ENCODE assay signal across 40 mouse cellular contexts in genomic region chr9:40997116-40997779, GRCm38 (mm10). TPM values are rescaled to one million over a fixed set of nuclear protein-coding genes. Genes with fewer than 3 reads are reported as not detected.
DNase-seq lines count a peak whose midpoint lies in the region; ATAC-seq and TF ChIP-seq lines count a peak whose summit lies in the region.
"Had no signal": no experiment of that assay in that cellular context is flagged by ENCODE, and none has a peak within 500 bp of the region (broad histone marks: within the 10 kb centered on the region; RNA-seq: fewer than 3 reads in every experiment).

No protein-coding gene starts in this region.

- DNase-seq in CD4-positive helper T cell, adult 2 months (ENCODE audit: low read depth, low spot score): peak; percentile 79
- DNase-seq in CH12.LX (ENCODE audit: extremely low read depth): no peak
- peak; percentile 66 for DNase-seq in induced T-regulatory cell, adult 2 months (ENCODE audit: low read depth)
- peak; percentile 46 for DNase-seq in thymus, postnatal 14 days
- DNase-seq in adrenal gland, postnatal 10 days: no peak
- no peak for DNase-seq in retina, embryonic 14.5 days (ENCODE audit: low spot score)
- DNase-seq in layer of hippocampus, adult 18-20 months (ENCODE audit: low spot score in 2 of 2): no peak
- DNase-seq: adrenal gland, postnatal 25 days; B cell, adult 2 months; cerebellum, adult 18-20 months; cerebellum, postnatal 10 days; gastrocnemius, postnatal 14 days; heart, postnatal 14 days; kidney, adult 9 months; kidney, postnatal 10 days; layer of hippocampus, adult 9-11 months; lung, embryonic 14.5 days; lung, postnatal 14 days; retina, postnatal 1 day; right cerebral cortex, postnatal 14 days; spleen, adult 18-20 months had no signal

- H3K9me3 ChIP-seq in CH12.LX (replicated peaks; ENCODE audit: low read length): no peaks in the 10 kb centered on the region
- no peaks in the 10 kb centered on the region for H3K9me3 ChIP-seq in intestine, embryonic 15.5 days
- H3K9me3 ChIP-seq: embryonic facial prominence, embryonic 10.5 days; embryonic facial prominence, embryonic 15.5 days; forebrain, embryonic 12.5 days; hindbrain, embryonic 15.5 days; limb, embryonic 12.5 days; liver, embryonic 15.5 days; midbrain, embryonic 10.5 days; midbrain, embryonic 15.5 days; neural tube, embryonic 13.5 days had no signal

- no peak overlapping the region for H3K27ac ChIP-seq in CH12.LX (ENCODE audit: insufficient read depth, low read depth)
- no peak overlapping the region for H3K27ac ChIP-seq in intestine, embryonic 15.5 days
- H3K27ac ChIP-seq: embryonic facial prominence, embryonic 10.5 days; embryonic facial prominence, embryonic 15.5 days; forebrain, embryonic 12.5 days; hindbrain, embryonic 10.5 days; hindbrain, embryonic 15.5 days; limb, embryonic 12.5 days; liver, embryonic 15.5 days; midbrain, embryonic 10.5 days; midbrain, embryonic 15.5 days; neural tube, embryonic 13.5 days; stomach, postnatal 0 days had no signal

- TF ChIP-seq EP300 in CH12.LX (IDR thresholded peaks at IDR 0.05; ENCODE audit: low read length): no peak

- in situ Hi-C loops in CH12.LX (cut with MboI; ENCODE audit: low pct_ligation_motif_present, low pct_unique_long_range_greater_than_20kb, low sequenced_read_pairs): loop anchor here (25.0 kb wide), 3 partner anchors 185 to 940 kb away; partner anchors contain the start of gene Hspa8

- no peak overlapping the region for H3K4me2 ChIP-seq in CH12.LX (ENCODE audit: insufficient read depth, low read depth, poor library complexity, severe bottlenecking)
- no peak overlapping the region for H3K4me2 ChIP-seq in intestine, embryonic 15.5 days (replicated peaks)
- H3K4me2 ChIP-seq: embryonic facial prominence, embryonic 15.5 days; forebrain, embryonic 12.5 days; hindbrain, embryonic 15.5 days; limb, embryonic 12.5 days; liver, embryonic 15.5 days; lung, embryonic 14.5 days; midbrain, embryonic 15.5 days; neural tube, embryonic 13.5 days had no signal

- H3K4me3 ChIP-seq in CH12.LX (replicated peaks in 1 of 3; ENCODE audit: low read depth in 2 of 3, low read length in 2 of 3, poor library complexity in 1 of 3): no peak overlapping the region
- no peak overlapping the region for H3K4me3 ChIP-seq in intestine, embryonic 15.5 days (replicated peaks)
- H3K4me3 ChIP-seq: embryonic facial prominence, embryonic 10.5 days; embryonic facial prominence, embryonic 15.5 days; forebrain, embryonic 12.5 days; hindbrain, embryonic 10.5 days; hindbrain, embryonic 15.5 days; limb, embryonic 12.5 days; liver, embryonic 15.5 days; midbrain, embryonic 10.5 days; midbrain, embryonic 15.5 days; neural tube, embryonic 13.5 days had no signal

- H3K79me2 ChIP-seq in CH12.LX (replicated peaks; ENCODE audit: control insufficient read depth, extremely low read depth, insufficient read depth, poor library complexity, severe bottlenecking): no peaks in the 10 kb centered on the region

- TF ChIP-seq POLR2A in CH12.LX (IDR thresholded peaks at IDR 0.05; ENCODE audit: low read depth, low read length): no peak

- H3K27me3 ChIP-seq in CH12.LX (replicated peaks): no peaks in the 10 kb centered on the region
- H3K27me3 ChIP-seq in intestine, embryonic 15.5 days (replicated peaks): no peaks in the 10 kb centered on the region
- H3K27me3 ChIP-seq: embryonic facial prominence, embryonic 15.5 days; forebrain, embryonic 12.5 days; hindbrain, embryonic 15.5 days; limb, embryonic 12.5 days; liver, embryonic 15.5 days; midbrain, embryonic 15.5 days; neural tube, embryonic 13.5 days had no signal

- no peak for TF ChIP-seq CTCF in CH12.LX (conservative IDR thresholded peaks at IDR 0.05 in 1 of 2, IDR thresholded peaks at IDR 0.05 in 1 of 2; ENCODE audit: low read depth in 2 of 2, low read length in 2 of 2)

- 76% methylated on average over 7 of the region's 7 CpGs for whole genome bisulfite sequencing in intestine, embryonic 15.5 days

- no peak for TF ChIP-seq RAD21 in CH12.LX (IDR thresholded peaks at IDR 0.05; ENCODE audit: low read depth, low read length)

- ATAC-seq in intestine, embryonic 15.5 days: no peak
- ATAC-seq: intestine, embryonic 16.5 days; midbrain, embryonic 15.5 days had no signal

- H3K9ac ChIP-seq in CH12.LX (ENCODE audit: insufficient read depth, low read depth): no peak overlapping the region
- no peak overlapping the region for H3K9ac ChIP-seq in intestine, embryonic 15.5 days
- H3K9ac ChIP-seq: embryonic facial prominence, embryonic 15.5 days; forebrain, embryonic 12.5 days; hindbrain, embryonic 15.5 days; limb, embryonic 12.5 days; liver, embryonic 15.5 days; lung, embryonic 14.5 days; midbrain, embryonic 15.5 days; neural tube, embryonic 13.5 days had no signal

- no peaks in the 10 kb centered on the region for H3K36me3 ChIP-seq in CH12.LX (replicated peaks in 1 of 2; ENCODE audit: control insufficient read depth in 1 of 2, insufficient read depth in 1 of 2, low read length in 1 of 2)
- no peaks in the 10 kb centered on the region for H3K36me3 ChIP-seq in intestine, embryonic 15.5 days
- H3K36me3 ChIP-seq: embryonic facial prominence, embryonic 10.5 days; embryonic facial prominence, embryonic 15.5 days; forebrain, embryonic 12.5 days; hindbrain, embryonic 10.5 days; hindbrain, embryonic 15.5 days; limb, embryonic 12.5 days; liver, embryonic 15.5 days; midbrain, embryonic 10.5 days; midbrain, embryonic 15.5 days; neural tube, embryonic 13.5 days had no signal

- 0 out of 4 replicates have a peak, but pooled peaks cover 0 to 3% of the 10 kb centered on the region in 2 experiments for H3K4me1 ChIP-seq in CH12.LX (ENCODE audit: control insufficient read depth in 1 of 2, insufficient read depth in 2 of 2)
- no peaks in the 10 kb centered on the region for H3K4me1 ChIP-seq in intestine, embryonic 15.5 days (replicated peaks)
- H3K4me1 ChIP-seq: embryonic facial prominence, embryonic 15.5 days; liver, embryonic 15.5 days; midbrain, embryonic 10.5 days had no signal

- dilution Hi-C loops in CH12.LX (cut with MboI; ENCODE audit: extremely low pct_ligation_motif_present, extremely low pct_unique_long_range_greater_than_20kb, low sequenced_read_pairs): no loop called here

TF ChIP-seq in CH12.LX, 34 proteins besides CTCF, POLR2A, EP300 and RAD21:
- no peak for TF ChIP-seq ELF1 (IDR thresholded peaks at IDR 0.05; ENCODE audit: low read depth, low read length)
- TF ChIP-seq MXI1 (IDR thresholded peaks at IDR 0.05; ENCODE audit: low read depth, low read length): no peak
- TF ChIP-seq MAX (IDR thresholded peaks at IDR 0.05; ENCODE audit: low read length): no peak
- no peak for TF ChIP-seq SIN3A (IDR thresholded peaks at IDR 0.05; ENCODE audit: low read length)
- TF ChIP-seq ZNF384 (IDR thresholded peaks at IDR 0.05; ENCODE audit: low read depth, low read length): peak; percentile 7; the same call in 1 of the 2 replicates
- no peak for TF ChIP-seq CHD1 (IDR thresholded peaks at IDR 0.05; ENCODE audit: low read depth, low read length)
- TF ChIP-seq GABPA (IDR thresholded peaks at IDR 0.05; ENCODE audit: insufficient replicate concordance, low read depth, low read length): no peak
- TF ChIP-seq KAT2A (IDR thresholded peaks at IDR 0.05; ENCODE audit: insufficient replicate concordance, low read length): no peak

RNA-seq across cellular contexts. Expression of gene Crtam, which starts 7.2 kb away (rescaled TPM):
- total RNA-seq in CH12.LX (2012; rRNA removed) (not detected in 2 replicates), CH12.LX (2014; rRNA removed) (not detected in 2 replicates)
- not detected in 2 replicates for polyA plus RNA-seq in CH12.LX (2012; ENCODE audit: insufficient read length, low read depth)
- total RNA-seq in adrenal gland, postnatal 10 days (2021): under 1 TPM in 1 of 2 experiments, not detected in 1; 0.36 TPM
- polyA plus RNA-seq in intestine, embryonic 15.5 days (2015; fragmentation: Nextera tagmentation; extraction: Ambion mirVana): 0.11 and 0.31 TPM in 2 replicates
- under 1 TPM; 0.10 to 0.20 TPM for total RNA-seq in layer of hippocampus, adult 18-20 months (2021)
- total RNA-seq: gastrocnemius, postnatal 14 days; left cerebral cortex, adult 18-20 months; liver, adult 2 months had no signal
- polyA plus RNA-seq: cortical plate, adult 2 months; heart, embryonic 14.5 days; liver, adult 2 months; liver, embryonic 15.5 days; midbrain, embryonic 10.5 days; stomach, postnatal 0 days had no signal

RNA-seq across cellular contexts. Expression of gene Jhy, which starts 33.3 kb away (rescaled TPM):
- total RNA-seq in CH12.LX (2012; rRNA removed) (not detected in 2 replicates), CH12.LX (2014; rRNA removed) (not detected in 2 replicates)
- not detected in 2 replicates for polyA plus RNA-seq in CH12.LX (2012; ENCODE audit: insufficient read length, low read depth)
- total RNA-seq in adrenal gland, postnatal 10 days (2021): under 1 TPM; 0.15 TPM
- 0.08 TPM in 1 of 2 replicates, not detected in the other for polyA plus RNA-seq in intestine, embryonic 15.5 days (2015; fragmentation: Nextera tagmentation; extraction: Ambion mirVana)
- total RNA-seq in layer of hippocampus, adult 18-20 months (2021): under 1 TPM; 0.27 to 0.33 TPM
- total RNA-seq: gastrocnemius, postnatal 14 days; granulocyte monocyte progenitor cell, adult 5-6 weeks; heart, postnatal 14 days; liver, adult 2 months had no signal
- polyA plus RNA-seq: heart, embryonic 14.5 days; large intestine, adult 2 months; limb, embryonic 12.5 days; liver, adult 2 months; liver, embryonic 15.5 days had no signal

Comparison
In these comparisons a context has a peak if more than half of its experiments do, and no peak if none do; other contexts are left out.
1. DNase-seq: peak in CD4-positive helper T cell, adult 2 months (single experiment), induced T-regulatory cell, adult 2 months (single experiment) and thymus, postnatal 14 days (single experiment); none in CH12.LX (single experiment), adrenal gland, postnatal 10 days (single experiment), retina, embryonic 14.5 days (single experiment) and layer of hippocampus, adult 18-20 months (0 of 2).